Mouse (Mus musculus) testis, postnatal 10 days (tissue): ENCODE data around the gene Angptl3.

Experiments
- DNase-seq: peaks from one replicate; pipeline ENCODE4 v3.0.0; 2021; ENCODE audit warnings: low spot score

The Angptl3 gene

DNA sequence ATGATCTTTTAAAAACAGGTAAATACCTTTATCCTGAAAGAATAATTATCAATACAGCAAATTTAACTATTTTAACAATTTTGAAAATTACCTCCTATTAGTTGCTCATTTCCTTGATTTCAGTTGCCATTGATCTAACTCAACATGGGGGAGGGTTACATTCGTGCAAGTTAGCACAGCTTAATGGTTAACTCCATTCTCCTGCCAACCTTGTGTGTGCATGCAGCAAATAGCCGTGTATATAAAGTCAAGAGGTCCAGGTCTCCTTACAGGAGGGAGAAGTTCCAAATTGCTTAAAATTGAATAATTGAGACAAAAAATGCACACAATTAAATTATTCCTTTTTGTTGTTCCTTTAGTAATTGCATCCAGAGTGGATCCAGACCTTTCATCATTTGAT, at the start of gene Angptl3:
Gene Angptl3 (plus strand): TSS at position 269 of the 400 bp plus-strand sequence.
- DNase-seq: no peak

DNA sequence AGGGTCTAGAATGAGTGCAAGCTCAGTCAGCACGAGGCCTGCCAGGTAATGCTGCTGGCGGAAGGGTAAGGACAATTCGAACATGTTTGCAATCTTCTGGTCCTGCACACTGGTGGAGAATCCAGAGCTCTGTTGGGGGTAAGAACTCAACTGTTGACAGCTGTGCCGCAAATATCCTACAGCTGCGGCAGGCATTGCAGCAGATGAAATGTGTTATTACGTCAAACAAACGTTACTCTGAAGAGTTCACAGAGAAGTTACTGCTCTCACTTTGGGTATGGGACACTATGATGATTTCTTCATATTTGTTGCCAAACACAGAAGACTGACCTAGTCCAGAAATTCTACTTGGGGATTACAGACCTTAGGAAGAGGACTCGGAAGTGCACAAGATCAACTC, 46.1 kb upstream of the Angptl3 start:
- no peak for DNase-seq

DNA sequence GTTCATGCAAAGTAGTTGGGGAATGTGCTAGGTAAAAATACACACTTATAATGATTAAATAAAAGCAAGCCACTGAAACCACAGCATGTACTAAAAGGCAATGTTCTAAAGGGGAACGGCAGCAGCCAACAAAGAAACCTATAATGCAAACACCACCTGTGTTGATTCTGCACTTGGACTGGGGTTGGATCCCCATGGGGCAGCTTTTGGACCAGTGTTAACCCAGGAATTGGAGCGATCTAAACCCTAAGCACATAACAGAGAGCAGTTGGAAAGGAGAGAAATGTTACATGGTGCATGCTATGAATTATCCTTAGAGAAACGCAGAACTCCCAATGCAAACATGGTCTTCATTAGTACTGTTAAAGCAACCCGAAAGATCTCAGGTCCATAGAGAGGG, 37.3 kb upstream of the Angptl3 start:
- DNase-seq: no peak

- no peak for DNase-seq
These were observed 25.2 kb upstream of the Angptl3 start for GRCm38 (mm10) chr4:99005574-99005973.

DNA sequence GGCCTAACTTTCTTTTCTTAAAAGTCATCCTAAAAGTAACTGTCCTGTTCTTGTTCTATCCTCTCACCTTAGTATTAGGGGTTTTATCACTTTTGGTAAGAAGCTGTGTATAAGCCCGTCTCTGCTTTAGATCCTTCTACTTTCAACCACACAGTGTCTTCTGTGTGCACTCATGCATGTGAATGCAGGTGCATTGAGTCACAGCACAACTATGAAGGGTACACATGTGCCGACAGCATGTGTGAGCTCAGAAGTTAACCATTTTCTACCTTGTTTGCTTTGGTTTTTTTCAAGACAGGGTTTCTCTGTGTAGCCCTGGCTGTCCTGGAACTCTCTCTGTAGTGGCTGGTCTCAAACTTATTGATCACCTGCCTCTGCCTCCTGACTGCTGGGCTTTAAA, 24.4 kb upstream of the Angptl3 start:
- no peak for DNase-seq

DNA sequence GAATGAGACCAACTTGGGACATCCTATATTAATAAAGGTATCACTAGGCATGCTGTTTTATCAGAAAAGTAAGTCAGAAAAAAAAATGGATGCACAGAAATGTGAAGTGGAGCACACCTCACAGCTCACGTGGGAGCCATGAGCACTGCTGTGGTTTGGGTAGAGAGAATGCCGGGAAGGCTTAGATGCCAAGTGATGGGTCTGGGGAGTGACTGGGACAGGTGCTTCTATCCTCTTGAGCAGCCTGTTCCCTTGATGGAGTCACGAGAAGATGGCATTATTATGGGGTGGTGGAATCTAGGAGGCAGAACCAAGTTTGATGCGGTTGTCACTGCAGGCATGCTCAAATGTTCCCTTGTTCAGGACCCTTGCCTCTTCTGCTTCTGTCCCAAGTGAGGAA, 19.7 kb upstream of the Angptl3 start:
- DNase-seq: no peak

GRCm38 (mm10) chr4:99022221-99022620, 8.5 kb upstream of the Angptl3 start:
- no peak for DNase-seq

- no peak for DNase-seq
These were observed 2.4 kb upstream of the Angptl3 start for GRCm38 (mm10) chr4:99028377-99028776.

- DNase-seq: no peak
These were observed 2.2 kb downstream of the Angptl3 start for GRCm38 (mm10) chr4:99032921-99033320.

DNA sequence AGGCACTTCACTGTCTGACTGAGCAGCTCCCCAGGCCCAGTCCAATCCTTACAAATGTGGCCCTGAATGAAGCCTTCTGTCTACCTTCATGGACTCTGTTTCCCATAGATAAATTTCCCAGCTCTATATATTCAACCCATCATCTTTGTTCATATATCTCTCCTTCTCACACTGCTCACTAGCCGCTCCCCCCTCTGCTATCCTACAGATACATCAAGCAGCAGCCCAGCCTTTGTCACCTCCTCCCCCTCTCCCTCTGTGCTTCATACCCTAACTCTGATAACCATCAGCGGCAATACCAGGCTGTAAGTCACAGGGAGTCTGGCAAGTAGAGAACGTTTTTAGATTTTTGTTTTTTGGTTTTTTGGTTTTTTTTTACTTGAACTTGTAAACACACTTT, 14.1 kb downstream of the Angptl3 start:
- no peak for DNase-seq

DNA sequence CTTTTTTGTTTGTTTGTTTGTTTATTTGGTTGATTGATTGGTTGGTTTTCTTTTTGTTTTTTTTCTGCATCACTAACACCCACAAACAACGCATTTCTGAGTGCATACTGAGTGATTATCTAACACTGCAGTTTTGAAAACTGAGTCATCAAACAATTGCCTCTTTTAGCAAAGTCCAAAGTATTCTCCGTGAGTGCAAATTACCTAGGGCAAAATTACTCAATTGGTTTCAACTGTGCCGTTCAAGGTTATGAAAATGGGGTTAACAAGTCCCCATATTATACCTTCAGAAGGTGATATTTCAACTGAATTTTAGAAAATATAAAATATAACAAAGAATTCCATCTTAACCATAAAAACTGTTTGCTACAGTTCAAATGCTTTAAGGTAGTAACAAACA, 15.7 kb downstream of the Angptl3 start:
- DNase-seq: no peak

- no peak for DNase-seq
These were observed 17.8 kb downstream of the Angptl3 start for GRCm38 (mm10) chr4:99048581-99048980.

DNA sequence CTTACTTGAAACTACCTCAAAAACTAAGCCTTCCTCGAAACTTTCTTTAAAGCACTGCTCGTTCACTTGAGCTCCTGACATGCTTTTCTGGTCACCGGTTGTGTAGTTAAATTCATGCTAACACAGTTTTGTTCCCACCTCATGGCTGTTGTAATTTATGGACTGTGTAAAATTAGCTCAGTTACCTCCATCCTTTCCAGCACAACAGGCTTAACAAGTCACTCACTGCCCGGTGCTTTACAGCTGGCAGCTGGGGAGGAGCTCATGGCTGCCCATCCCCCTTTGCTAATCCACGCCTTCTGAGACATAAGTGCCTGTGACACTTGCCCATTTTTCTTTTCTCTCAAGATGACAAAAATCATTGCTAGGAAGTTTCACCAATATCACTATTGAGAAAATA, 33.8 kb downstream of the Angptl3 start:
- DNase-seq: no peak

DNA sequence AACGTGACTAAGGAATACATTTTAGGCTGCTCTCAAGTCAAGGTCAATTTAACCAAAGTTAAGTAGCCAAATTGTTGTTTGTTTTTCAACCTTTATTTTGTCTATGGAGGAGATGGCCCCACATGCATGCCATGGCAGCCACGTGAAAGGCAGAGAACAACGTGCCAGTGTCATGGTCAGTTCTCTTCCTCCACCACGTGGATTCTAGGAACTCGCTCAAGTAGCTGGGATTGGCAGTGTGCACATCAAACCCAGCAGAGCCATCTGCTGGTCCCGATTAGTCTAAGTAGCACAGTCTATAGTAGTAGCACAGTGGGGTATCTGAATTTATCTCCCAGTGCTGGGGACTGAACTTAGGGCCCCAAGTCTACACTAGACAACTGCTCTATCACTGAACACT, 38.1 kb downstream of the Angptl3 start:
- no peak for DNase-seq

GRCm38 (mm10) chr4:99078005-99078404, 47.3 kb downstream of the Angptl3 start:
- DNase-seq: no peak

DNA sequence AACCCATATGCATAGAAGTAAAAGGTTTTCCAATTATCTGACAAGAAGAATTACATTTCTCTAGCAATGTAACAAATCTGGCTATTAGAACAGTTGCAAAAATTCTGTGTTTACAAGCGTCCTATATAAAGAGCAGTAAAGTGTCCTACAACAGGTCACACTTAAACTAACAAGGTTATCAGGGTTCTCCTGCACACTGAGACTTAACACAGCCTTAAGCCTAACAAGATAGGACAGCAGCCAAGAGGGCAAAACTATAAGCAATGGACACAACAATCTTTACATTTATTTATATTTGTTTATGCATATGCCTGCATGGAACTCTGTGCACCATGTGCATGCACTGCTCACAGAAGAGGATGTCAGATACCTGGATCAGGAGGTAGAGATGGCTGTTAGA, 50.4 kb downstream of the Angptl3 start:
- DNase-seq: no peak

- DNase-seq: no peak
These were observed 53.1 kb downstream of the Angptl3 start for GRCm38 (mm10) chr4:99083862-99084261.

GRCm38 (mm10) chr4:99087760-99088485, 57.2 kb downstream of the Angptl3 start:
- no peak for DNase-seq

DNA sequence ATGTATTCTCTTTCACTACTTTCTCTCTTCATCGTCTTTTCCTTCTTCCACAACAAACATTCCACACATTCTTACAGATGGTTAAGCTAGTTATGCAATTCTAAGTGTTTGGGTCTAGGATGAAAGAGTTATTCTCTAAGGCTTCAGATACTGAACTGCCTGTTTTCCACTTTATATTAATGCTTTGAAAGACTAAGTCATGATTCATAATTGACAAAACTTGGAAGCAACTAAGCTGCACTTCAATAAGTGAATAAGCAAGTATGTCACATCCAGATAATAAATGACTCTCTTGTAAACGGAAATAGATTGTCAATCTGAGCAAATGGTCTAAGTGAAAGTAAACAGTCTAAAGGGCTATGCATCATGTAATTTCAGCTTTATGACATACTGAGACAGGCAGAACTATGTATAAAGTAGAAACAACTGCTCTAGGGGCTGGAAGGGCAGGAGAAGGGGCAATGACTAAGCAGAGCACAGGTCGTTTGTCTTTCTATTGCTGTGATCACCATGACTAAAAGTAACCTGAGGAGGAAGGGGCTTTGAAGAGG, 60.5 kb downstream of the Angptl3 start:
- DNase-seq: no peak

DNA sequence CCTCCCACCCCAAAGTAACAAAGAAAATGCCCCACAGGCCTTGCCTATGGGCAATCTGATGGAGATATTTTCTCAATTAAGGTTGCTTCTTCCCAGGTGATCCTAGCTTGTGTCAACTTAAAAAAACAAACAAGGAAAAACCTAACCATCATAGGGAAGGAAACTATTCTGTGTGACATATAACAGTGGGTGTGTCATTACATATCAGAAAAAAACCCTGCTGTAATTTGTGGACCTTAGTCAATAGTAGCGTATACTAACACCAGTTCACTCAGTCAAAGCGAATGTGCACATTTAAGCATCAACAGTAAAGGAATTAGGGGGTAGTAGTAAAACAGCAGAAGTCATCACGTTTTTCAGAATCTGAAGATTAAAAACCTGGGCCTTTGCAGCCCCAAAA, 61.0 kb downstream of the Angptl3 start:
- no peak for DNase-seq
